Mouse (Mus musculus) frontal cortex, adult (tissue): ENCODE measurements around the gene Ptprt.

Experiments
- ATAC-seq: cut with Nextera tagmentation; 2 replicates; pipeline ENCODE4 v1.9.2; 2017; ENCODE audit warnings: mild to moderate bottlenecking, moderate library complexity, mixed read lengths; ENCODE audit not compliant: low TSS enrichment

The Ptprt gene

DNA sequence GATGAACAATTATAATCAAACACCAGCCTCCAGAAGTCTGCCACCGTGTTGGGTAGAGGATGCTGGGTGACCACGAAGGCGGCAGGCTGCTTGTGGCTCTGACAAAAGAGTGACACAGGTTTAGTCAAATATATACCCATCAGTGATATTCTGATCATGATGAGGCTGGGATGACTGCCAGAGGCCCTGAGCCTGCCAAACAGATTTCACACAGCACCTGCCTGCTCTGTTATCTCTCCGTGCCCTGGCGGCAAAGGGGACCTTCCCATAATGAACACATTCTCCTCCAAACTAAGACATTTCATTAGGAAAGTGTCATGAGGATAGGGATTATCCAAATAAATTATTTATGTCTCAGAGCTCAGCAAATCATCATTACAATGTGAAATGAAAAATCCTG is 1113.6 kb downstream of the Ptprt start:
- no peak for ATAC-seq

DNA sequence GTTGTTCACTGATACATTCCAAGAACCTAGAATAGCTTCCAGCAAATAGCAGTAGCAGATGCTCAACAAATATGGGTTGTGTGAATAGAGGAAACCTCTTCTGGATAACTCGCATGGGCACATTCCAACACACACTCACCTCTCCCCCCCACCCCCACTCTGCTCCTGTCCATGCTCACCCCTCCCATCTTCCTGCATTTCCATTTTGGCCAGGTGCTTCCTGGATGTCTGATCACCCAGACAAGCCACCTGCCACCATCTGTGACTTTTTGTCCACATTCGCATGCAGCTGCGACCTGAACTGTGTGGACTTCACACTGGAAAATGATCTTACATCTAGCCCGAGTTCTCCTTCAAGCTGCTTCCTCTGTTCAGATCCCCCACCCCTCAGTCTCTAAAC is 1115.5 kb downstream of the Ptprt start:
- ATAC-seq, result no peak

DNA sequence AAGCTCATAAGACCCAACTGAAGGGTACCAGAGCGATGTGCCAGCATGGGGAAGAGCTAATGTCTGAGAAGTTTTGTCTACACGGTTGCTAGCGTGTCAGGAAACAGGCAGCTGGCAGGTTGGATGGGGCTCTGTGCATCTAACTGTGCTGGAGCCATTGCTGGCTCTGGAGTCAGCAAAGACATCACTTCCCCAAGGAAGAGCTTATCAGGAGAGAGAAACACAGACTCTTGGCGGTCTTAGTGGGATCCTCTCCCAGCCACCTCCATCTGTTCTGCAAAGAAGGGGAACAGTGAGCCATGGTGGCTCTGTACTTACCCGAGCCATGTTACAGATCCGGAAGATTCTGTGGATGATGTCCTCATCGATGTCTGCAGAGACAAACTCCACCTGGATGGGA is 1126.8 kb downstream of the Ptprt start:
- peak; percentile 69; the same call in 1 of the 2 replicates for ATAC-seq

DNA sequence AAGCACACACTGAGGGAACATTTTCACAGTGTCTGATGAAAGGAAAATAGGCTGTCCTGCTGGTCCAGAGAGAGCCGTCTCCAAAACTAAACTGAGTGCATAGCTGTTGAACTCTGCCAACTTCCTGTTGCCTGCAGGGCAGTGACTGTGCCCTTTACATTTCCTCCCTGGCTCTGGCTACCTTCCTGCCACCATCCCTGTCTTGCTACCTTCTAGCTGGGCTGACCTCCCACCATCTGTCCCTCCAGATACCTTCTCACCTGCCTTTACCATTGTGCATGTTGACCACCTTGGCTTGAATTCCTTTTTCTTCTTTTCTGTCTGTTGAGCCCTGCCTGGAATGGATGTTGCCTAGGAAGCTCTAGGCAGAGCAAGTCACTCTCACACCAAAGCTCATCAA is 1133.8 kb downstream of the Ptprt start:
- no peak for ATAC-seq

DNA sequence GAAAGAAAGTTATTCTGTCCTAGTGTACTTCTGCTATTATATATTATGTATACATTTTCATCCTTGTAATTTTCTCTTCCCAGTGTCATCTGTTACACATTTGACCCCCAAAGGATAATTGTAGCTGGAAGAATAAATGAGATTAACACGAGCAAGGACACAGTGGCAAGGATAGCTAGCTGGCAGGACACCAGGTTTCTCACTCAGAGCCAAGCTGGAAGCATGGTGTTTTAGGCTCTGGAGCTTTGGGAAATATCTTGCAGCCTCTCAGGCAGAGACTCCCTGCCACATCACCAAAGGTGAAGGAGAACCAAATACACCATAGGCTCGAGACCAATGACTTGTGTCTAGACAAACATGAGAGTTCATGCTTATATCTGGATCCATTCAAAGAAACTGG is 1141.3 kb downstream of the Ptprt start:
- no peak for ATAC-seq

DNA sequence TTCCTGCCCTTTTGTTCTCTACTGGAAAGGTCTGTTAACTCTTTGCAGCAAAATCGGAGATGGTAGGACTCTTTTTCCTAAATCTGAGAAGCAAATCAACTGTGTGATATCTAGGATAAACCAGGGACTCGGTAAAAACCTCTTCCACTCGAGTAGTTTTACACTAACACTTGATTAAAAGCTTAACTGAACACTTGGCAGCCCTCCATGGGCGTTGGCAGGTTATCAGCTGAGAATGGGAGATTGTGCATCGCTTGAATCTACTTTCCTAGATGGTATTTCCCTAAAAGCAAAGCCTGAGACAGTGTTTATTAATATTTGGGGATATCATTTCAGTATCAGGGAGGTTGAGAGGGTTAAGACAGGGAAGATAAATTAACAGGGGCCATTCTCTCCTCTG is 1144.0 kb downstream of the Ptprt start:
- ATAC-seq, result no peak

DNA sequence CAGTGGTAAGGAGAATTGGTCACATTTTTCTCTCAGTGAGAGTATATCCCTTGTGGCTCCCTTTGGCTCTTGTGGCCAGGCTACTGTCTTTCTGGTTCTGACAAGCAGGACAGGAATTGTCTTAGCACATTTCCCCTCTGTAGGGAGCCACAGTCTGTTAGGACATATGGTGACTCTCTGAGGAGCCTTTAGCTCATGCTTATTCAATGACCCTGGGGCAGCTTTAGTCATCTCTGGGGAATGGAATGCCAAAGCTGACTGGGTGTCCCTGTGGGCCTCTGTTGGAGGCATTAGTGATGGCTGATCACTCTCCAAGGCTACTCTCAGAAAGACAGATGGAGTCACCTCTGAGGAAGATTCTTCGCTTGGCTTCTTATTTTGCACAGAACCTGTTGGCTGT is 1147.7 kb downstream of the Ptprt start:
- ATAC-seq, result no peak

DNA sequence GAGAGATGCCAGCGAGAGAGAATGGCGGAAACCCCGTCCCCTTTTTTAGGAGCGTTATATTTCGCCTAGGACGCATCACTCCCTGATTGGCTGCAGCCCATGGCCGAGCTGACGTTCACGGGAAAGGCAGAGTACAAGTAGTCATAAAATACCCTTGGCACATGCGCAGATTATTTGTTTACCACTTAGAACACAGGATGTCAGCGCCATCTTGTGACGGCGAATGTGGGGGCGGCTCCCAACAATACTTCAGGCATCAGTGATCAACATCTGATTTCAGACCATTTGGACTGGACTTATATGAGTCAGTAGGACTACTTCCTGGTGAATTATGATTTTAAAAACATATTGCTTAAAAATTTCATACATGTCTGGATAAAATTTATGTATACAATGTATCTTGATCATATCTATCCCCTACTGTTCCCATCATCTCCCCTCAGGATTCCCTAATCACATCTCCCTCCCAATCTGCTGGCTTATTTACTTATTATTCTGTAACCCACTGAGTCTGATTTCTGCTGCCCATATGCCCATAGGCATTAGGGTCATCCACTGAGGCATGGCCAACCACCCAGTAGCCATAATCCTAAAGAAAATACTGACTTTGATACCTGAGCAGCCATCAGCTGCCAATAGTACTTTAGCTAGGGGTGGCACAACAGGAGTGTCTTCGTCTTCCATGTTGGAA is 1148.9 kb downstream of the Ptprt start:
- peak; percentile 62; the same call in 1 of the 2 replicates for ATAC-seq

DNA sequence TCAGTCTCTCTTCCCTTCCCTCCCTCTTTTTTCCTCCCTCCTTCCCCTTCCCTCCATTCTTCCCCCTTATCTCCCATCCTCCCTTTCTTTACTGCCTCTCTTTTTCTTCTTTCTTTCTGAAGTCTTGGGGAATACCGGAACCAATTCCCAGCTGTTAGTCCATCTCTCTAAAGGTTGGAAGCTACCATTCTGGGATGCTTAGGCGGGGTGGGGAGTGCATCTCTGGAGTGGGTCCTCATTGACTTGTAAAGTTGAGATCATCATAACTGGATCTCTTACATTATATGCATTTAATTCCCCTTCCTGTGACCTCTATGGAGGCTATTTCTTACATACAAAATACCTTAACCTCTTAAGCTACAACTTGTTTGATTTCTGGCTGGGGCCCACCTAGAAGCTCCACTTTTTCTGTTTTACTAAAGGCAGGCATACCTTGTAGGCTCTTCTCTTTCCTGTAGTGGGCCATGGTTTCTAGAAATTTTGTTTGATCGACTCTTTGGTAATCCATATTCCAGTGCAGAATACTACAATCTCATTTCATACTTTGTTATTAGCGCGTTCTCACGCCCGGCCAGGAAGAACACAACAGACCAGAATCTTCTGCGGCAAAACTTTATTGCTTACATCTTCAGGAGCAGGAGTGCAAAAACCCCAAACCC is 1149.7 kb downstream of the Ptprt start:
- ATAC-seq, result 0 out of 2 replicates have a peak, but pooled peaks have one; percentile 47

DNA sequence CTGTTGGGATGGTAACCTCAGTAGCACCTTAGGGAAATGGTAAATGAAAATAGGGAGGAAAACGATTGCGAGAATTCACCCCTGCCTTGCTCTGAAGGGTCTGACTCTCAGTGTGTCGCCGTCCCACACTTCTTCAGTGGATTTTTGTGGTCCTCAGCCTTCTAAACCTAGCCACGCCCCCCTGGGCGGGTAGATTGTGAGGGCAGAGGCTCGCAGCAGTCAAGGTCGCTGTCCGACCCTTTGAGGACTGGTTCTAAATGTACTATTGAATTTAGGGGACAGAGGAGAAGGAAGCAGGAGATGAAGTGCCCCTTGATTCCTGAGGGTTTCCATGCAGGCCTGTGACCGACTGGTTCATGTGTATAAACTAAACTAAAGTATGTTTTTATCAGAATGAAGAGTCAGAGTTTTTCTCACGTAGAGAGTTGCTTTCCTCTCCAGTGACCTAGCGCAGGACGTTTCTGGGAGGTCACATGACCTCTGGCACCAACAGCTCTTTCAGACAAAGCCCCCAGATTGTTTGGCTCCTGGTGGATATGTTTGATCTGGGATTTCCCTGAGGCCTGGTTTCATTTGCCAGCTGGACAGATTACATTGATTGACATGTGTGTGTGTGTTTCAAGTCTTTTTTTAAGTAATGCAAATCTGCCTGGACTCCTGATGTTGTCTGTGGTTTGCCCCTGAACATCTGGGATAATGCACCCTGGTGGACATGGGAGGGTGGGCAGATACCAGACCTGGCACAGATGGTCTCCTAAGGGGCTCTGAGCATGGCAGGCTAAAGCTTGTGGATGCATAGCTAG is 1161.6 kb downstream of the Ptprt start:
- ATAC-seq, result no peak

DNA sequence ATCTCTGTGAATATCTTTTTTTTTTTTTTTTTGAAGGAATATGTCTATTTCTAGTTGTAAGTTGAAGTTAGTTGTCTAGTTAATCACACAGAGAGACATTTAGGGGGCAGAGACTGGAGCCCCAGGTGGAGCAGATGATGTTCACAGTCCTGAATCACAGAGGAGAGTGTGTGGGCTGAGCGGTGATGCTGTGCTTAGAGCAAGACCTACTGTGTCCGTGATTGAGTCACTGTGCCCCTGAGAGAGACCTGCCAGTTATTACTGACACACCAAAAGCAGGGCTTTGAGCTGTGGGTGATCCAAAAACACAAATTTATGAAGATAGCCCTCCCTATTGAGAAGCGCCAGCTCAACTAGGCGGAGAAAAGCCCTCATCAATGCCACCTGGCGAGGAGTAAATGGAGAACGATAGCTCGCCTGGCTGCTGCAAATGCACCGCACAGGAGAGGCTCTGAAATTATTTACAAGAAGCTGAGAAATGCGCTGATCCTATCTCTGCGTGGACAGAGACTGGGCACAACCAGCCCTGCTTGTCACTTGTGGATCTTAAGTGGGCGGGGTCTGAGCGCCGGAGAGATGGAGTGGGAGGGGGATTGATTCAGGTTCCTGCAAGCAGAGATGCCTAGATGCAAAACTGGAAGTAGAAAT is 1162.4 kb downstream of the Ptprt start:
- ATAC-seq, result peak; percentile 50; the same call in 1 of the 2 replicates

DNA sequence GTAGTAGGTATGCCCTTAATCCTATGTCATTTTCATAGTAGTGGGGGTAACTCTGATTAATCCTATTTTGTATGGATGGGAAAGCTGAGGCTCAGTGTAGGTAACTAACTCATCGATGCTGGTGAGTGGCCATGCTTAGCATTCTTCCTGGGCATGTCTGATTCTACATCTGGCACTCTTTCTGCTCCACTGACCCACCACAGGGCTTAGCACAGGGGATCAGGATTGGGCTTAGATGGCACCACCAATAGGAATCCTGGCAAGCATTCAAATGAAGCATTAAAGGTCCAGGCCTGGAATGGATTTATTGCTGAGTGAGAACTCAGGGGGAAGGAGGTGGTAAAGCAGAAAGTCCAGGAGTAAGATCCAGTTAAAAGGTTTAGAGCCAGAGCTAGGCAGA is 1179.2 kb downstream of the Ptprt start:
- no peak for ATAC-seq

DNA sequence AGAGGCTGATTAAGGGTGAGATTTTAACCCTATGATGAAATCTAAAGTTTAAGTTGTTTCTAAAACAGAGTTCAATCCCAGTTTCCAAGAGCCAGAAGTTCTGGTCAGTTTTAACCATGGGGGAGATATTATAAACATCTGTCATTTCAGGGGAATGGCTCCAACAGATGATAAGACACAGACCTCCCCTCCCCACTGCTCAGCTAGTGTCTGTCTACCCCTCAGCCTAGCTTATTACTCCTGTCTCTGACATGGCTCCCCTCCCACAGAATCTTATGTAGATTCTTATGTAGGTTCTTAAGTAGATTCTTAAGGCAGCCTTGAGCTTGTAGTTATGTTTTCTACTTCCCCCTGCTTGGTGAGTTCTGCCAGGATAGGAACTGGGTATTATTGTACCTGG is 1180.5 kb downstream of the Ptprt start:
- no peak for ATAC-seq
